Mouse (Mus musculus): ENCODE measurements around the gene St3gal3. TPM values are rescaled to one million over a fixed set of nuclear protein-coding genes. Genes with fewer than 3 reads are reported as not detected.

Gene St3gal3
- polyA plus RNA-seq, 1 experiment from 2014 or later = 4.5 TPM

DNA sequence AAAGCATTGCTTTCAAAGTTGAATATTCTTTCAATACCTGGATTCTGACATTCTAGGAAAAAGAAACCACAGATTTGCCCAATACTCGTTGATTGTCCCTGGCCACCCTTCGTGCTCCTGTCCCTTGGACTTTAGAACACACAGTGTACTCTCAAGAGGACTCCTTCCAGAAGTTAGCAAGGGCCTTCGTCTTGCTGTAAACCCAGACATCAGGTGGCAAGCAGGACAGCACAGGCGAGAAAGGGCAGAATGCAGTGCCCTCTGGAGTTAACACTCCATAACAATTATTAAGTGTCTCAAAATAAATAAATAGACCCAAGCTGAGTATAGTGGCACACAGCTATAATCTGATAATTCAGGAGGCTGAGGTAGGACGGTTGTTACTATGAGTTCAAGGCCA lies 101.7 kb downstream of the St3gal3 start:
- WGBS = 79% methylated on average over 5 of the region's 5 CpGs
- Histone ChIP-seq H3K27ac (ENCODE audit: low read depth, low read length) (no peak overlapping the region), H3K36me3 (ENCODE audit: control insufficient read depth, insufficient read depth, low read length) (no peaks in the 10 kb centered on the region), H3K9me3 (ENCODE audit: control insufficient read depth, low read length) (no peaks in the 10 kb centered on the region), H3K4me1 (replicated peaks; ENCODE audit: control insufficient read depth, insufficient read depth, low read length) (no peaks in the 10 kb centered on the region), H3K4me3 (ENCODE audit: low read depth, low read length) (no peak overlapping the region), H3K4me2 (no peak overlapping the region), H3K27me3 (replicated peaks; ENCODE audit: control insufficient read depth, insufficient read depth, low read length) (no peaks in the 10 kb centered on the region), H3K9ac (ENCODE audit: low read depth, low read length) (no peak overlapping the region)
- no peak for DNase-seq (ENCODE audit: low spot score)
- no peak for ATAC-seq (replicated peaks; ENCODE audit: low FRiP score)

DNA sequence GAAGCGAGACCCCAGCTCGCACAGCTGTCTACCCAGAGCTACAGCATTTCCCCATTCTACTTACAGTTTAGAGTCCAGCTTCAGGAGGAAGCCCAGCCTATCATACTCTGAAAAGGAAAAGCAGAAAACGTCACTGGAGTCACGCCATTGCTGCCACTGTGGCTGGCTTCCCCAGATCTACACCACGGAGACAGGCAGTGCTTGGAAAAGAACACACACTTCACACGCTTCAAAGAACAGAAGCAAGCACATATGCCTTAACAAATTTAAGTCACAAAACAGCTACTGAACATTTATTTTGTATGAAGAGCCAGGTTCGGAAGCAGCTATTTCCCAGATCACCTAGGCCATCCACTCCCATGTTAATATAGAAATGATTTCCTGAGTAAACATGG lies 102.9 kb downstream of the St3gal3 start:
- Histone ChIP-seq H3K9me3 (ENCODE audit: control insufficient read depth, low read length) (no peaks in the 10 kb centered on the region), H3K4me1 (replicated peaks; ENCODE audit: control insufficient read depth, insufficient read depth, low read length) (no peaks in the 10 kb centered on the region), H3K27me3 (replicated peaks; ENCODE audit: control insufficient read depth, insufficient read depth, low read length) (no peaks in the 10 kb centered on the region), H3K9ac (ENCODE audit: low read depth, low read length) (no peak overlapping the region), H3K4me3 (ENCODE audit: low read depth, low read length) (no peak overlapping the region), H3K27ac (ENCODE audit: low read depth, low read length) (no peak overlapping the region), H3K4me2 (no peak overlapping the region), H3K36me3 (ENCODE audit: control insufficient read depth, insufficient read depth, low read length) (no peaks in the 10 kb centered on the region)
- DNase-seq (ENCODE audit: low spot score) (no peak), ATAC-seq (replicated peaks; ENCODE audit: low FRiP score) (no peak)
- WGBS = 82% methylated on average over 7 of the region's 7 CpGs

DNA sequence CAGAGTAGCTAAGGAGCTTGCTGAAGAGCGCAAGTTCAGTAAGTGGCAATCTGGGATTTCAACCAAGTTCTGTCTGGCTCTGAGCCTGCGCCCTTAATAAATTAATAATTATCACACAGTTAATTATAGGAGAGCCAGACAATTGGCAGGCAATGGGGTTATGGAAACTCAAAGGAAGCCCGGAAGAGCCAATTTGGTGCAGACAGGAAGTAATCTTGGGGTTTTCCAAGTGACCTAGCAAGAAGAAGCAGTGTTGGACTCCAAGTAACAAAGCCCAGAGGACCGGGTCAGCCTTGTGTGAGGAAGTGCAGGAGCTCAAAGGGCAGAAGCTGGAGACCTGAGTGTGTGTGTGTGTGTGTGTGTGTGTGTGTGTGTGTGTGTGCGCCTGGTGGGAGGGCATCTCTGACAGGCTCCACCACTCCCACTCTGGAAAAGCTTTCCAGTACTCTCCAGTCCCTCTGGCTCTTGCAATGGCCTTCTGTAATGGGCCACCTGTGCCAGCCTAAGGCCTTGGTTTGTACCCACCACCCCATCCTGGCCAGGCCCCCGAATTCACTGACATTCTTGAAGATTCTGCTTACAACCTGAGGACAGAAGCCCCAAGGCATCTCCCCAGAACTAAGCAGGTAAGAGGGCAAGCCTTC lies 103.5 kb downstream of the St3gal3 start:
- WGBS = 76% methylated on average over 6 of the region's 6 CpGs
- Histone ChIP-seq H3K9ac (ENCODE audit: low read depth, low read length) (no peak overlapping the region), H3K9me3 (ENCODE audit: control insufficient read depth, low read length) (no peaks in the 10 kb centered on the region), H3K27ac (ENCODE audit: low read depth, low read length) (no peak overlapping the region), H3K4me3 (ENCODE audit: low read depth, low read length) (no peak overlapping the region), H3K27me3 (replicated peaks; ENCODE audit: control insufficient read depth, insufficient read depth, low read length) (no peaks in the 10 kb centered on the region), H3K4me1 (replicated peaks; ENCODE audit: control insufficient read depth, insufficient read depth, low read length) (no peaks in the 10 kb centered on the region), H3K36me3 (ENCODE audit: control insufficient read depth, insufficient read depth, low read length) (no peaks in the 10 kb centered on the region), H3K4me2 (no peak overlapping the region)
- ATAC-seq (replicated peaks; ENCODE audit: low FRiP score) (no peak), DNase-seq (ENCODE audit: low spot score) (no peak)

DNA sequence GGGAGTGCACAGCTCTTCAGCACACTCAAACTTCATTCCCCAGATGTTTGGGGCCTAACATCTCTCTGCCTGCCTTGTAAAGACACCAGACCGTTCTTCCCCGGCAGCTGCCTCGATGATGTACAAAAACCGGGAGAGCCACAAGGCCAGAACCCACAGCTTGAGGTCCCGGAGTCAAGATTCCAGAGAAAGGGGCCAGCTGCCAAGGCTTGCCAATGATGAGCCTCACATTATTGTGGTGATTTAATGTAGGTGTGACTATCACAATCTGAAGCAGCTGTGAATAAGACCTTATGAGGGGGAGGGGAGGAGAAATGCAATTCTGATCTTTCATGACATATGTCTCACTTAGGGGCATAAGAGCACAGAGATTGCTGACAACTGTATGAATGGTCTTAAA lies 104.4 kb downstream of the St3gal3 start:
- Histone ChIP-seq H3K4me3 (ENCODE audit: low read depth, low read length) (no peak overlapping the region), H3K4me2 (no peak overlapping the region), H3K27ac (ENCODE audit: low read depth, low read length) (no peak overlapping the region), H3K27me3 (replicated peaks; ENCODE audit: control insufficient read depth, insufficient read depth, low read length) (no peaks in the 10 kb centered on the region), H3K9me3 (ENCODE audit: control insufficient read depth, low read length) (no peaks in the 10 kb centered on the region), H3K36me3 (ENCODE audit: control insufficient read depth, insufficient read depth, low read length) (no peaks in the 10 kb centered on the region), H3K4me1 (replicated peaks; ENCODE audit: control insufficient read depth, insufficient read depth, low read length) (no peaks in the 10 kb centered on the region), H3K9ac (ENCODE audit: low read depth, low read length) (no peak overlapping the region)
- no peak for ATAC-seq (replicated peaks; ENCODE audit: low FRiP score)
- WGBS = 89% methylated on average over 5 of the region's 5 CpGs
- no peak for DNase-seq (ENCODE audit: low spot score)

DNA sequence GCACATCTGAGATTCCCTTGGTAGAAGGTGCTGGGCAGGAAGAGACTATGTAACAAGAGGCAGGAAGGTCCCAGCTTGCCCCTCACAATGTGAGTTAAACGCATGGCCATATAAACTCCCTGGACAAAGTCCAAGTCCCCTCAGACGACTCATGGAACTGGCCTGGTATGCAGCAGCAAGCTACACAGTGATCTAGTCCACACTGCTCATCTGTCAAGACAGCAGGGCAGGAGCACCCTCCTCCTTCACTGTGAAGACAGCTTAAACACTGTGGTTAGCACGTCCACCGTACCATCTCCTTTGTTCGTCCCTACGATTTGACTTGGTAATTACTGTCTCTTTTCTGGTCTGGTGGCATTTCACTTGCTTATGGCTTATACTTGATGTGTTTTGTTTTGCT lies 104.8 kb downstream of the St3gal3 start:
- WGBS = 82% methylated on average over 6 of the region's 6 CpGs
- H3K4me1 ChIP-seq (replicated peaks; ENCODE audit: control insufficient read depth, insufficient read depth, low read length) = no peaks in the 10 kb centered on the region
- H3K9ac ChIP-seq (ENCODE audit: low read depth, low read length) = no peak overlapping the region
- no peaks in the 10 kb centered on the region for H3K9me3 ChIP-seq (ENCODE audit: control insufficient read depth, low read length)
- no peaks in the 10 kb centered on the region for H3K36me3 ChIP-seq (ENCODE audit: control insufficient read depth, insufficient read depth, low read length)
- no peak for DNase-seq (ENCODE audit: low spot score)
- H3K27ac ChIP-seq (ENCODE audit: low read depth, low read length) = no peak overlapping the region
- H3K27me3 ChIP-seq (replicated peaks; ENCODE audit: control insufficient read depth, insufficient read depth, low read length) = no peaks in the 10 kb centered on the region
- H3K4me2 ChIP-seq = no peak overlapping the region
- H3K4me3 ChIP-seq (ENCODE audit: low read depth, low read length) = no peak overlapping the region
- no peak for ATAC-seq (replicated peaks; ENCODE audit: low FRiP score)

DNA sequence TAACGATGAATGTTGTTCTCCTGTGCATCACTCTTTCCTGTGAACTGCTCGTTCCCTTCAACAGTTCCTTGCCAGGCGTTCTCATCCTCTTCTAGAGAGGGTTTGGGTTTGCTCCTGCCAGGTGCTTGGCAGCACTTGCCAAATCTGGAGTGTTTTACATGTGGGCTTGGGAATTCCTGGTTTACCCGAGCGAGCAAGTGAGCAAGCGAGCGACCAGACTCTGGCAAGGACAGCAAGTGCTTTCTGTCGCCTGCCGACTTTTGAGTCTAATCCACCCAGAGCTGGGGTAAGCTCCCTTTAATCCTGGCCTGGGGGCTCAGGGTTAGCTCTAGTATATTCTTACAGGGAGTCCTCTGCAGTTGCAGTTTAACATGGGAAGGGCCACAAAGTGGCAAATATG lies 105.7 kb downstream of the St3gal3 start:
- WGBS = 88% methylated on average over 9 of the region's 9 CpGs
- ATAC-seq (replicated peaks; ENCODE audit: low FRiP score) (no peak), DNase-seq (ENCODE audit: low spot score) (no peak)
- Histone ChIP-seq H3K9me3 (ENCODE audit: control insufficient read depth, low read length) (no peaks in the 10 kb centered on the region), H3K27ac (ENCODE audit: low read depth, low read length) (no peak overlapping the region), H3K36me3 (ENCODE audit: control insufficient read depth, insufficient read depth, low read length) (no peaks in the 10 kb centered on the region), H3K4me2 (no peak overlapping the region), H3K4me3 (ENCODE audit: low read depth, low read length) (no peak overlapping the region), H3K27me3 (replicated peaks; ENCODE audit: control insufficient read depth, insufficient read depth, low read length) (no peaks in the 10 kb centered on the region), H3K4me1 (replicated peaks; ENCODE audit: control insufficient read depth, insufficient read depth, low read length) (no peaks in the 10 kb centered on the region), H3K9ac (ENCODE audit: low read depth, low read length) (no peak overlapping the region)

DNA sequence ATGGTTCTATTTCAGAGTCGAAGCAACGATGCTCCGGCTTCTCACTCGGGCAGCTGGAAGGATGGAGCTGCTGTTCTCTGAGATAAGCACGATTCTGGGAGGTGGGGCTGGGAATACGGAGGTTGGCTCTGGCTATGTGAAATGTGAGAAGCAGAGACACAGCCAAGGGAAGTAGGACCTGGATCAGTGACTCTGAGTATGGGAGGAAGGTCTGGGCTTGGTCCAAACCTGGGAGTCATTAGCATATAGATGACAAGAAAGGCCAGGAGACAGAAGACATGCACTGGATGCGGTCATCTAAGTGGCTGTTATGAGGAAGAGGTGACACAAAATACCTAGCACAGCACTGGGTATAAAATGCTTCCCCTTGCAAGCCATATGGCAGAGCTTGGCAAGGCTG lies 108.8 kb downstream of the St3gal3 start:
- Histone ChIP-seq H3K27ac (ENCODE audit: low read depth, low read length) (no peak overlapping the region), H3K9me3 (ENCODE audit: control insufficient read depth, low read length) (no peaks in the 10 kb centered on the region), H3K4me2 (no peak overlapping the region), H3K36me3 (ENCODE audit: control insufficient read depth, insufficient read depth, low read length) (no peaks in the 10 kb centered on the region), H3K4me3 (ENCODE audit: low read depth, low read length) (no peak overlapping the region), H3K4me1 (replicated peaks; ENCODE audit: control insufficient read depth, insufficient read depth, low read length) (no peaks in the 10 kb centered on the region), H3K27me3 (replicated peaks; ENCODE audit: control insufficient read depth, insufficient read depth, low read length) (no peaks in the 10 kb centered on the region), H3K9ac (ENCODE audit: low read depth, low read length) (no peak overlapping the region)
- ATAC-seq (replicated peaks; ENCODE audit: low FRiP score) (no peak), DNase-seq (ENCODE audit: low spot score) (no peak)
- 46% methylated on average over 7 of the region's 7 CpGs for WGBS

DNA sequence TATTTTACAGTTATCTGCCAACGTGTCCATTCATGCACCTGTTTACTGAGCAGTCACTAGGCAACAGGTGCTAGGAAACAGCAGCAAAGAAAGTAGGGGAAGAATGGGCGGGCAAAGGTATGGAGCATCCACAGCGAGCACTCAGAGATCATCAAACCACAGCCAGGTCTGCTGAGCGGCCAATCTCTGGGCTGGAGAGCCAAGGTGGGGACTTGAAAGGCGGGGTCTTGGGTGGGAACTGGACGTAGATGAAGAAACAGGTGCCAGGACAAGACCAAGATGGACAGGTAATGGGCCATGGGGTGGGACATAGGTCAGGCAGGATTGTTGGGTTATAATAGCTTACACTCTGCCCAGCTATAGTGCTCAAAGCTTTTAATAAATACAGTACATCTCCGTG lies 109.3 kb downstream of the St3gal3 start:
- no peaks in the 10 kb centered on the region for H3K9me3 ChIP-seq (ENCODE audit: control insufficient read depth, low read length)
- 82% methylated on average over 7 of the region's 7 CpGs for WGBS
- no peak overlapping the region for H3K9ac ChIP-seq (ENCODE audit: low read depth, low read length)
- ATAC-seq (replicated peaks; ENCODE audit: low FRiP score) (no peak), DNase-seq (ENCODE audit: low spot score) (no peak)
- no peaks in the 10 kb centered on the region for H3K36me3 ChIP-seq (ENCODE audit: control insufficient read depth, insufficient read depth, low read length)
- H3K27ac ChIP-seq (ENCODE audit: low read depth, low read length) = no peak overlapping the region
- H3K4me2 ChIP-seq = no peak overlapping the region
- no peaks in the 10 kb centered on the region for H3K4me1 ChIP-seq (replicated peaks; ENCODE audit: control insufficient read depth, insufficient read depth, low read length)
- no peaks in the 10 kb centered on the region for H3K27me3 ChIP-seq (replicated peaks; ENCODE audit: control insufficient read depth, insufficient read depth, low read length)
- no peak overlapping the region for H3K4me3 ChIP-seq (ENCODE audit: low read depth, low read length)

DNA sequence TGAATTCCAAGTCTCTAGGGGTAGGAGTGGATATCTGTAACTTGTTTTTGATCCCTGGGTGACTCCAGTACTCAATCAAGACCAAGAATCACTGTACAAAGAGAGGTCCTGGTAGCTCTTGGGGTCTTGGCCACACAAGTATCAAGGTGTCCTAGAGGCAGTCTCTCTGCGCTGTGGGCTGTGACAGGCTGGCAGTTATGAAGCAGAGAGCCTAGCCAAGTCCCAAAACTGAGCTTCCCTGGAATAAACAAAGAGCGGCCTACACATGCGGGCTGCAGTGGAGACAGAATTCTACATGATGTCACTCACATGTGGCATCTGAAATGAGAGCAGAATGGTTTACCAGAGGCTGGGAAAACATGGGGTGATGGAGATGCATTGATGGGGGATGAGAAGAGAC lies 111.9 kb downstream of the St3gal3 start:
- Histone ChIP-seq H3K4me3 (ENCODE audit: low read depth, low read length) (no peak overlapping the region), H3K36me3 (ENCODE audit: control insufficient read depth, insufficient read depth, low read length) (no peaks in the 10 kb centered on the region), H3K4me1 (replicated peaks; ENCODE audit: control insufficient read depth, insufficient read depth, low read length) (no peaks in the 10 kb centered on the region), H3K9me3 (ENCODE audit: control insufficient read depth, low read length) (no peaks in the 10 kb centered on the region), H3K9ac (ENCODE audit: low read depth, low read length) (no peak overlapping the region), H3K27me3 (replicated peaks; ENCODE audit: control insufficient read depth, insufficient read depth, low read length) (no peaks in the 10 kb centered on the region), H3K27ac (ENCODE audit: low read depth, low read length) (no peak overlapping the region), H3K4me2 (no peak overlapping the region)
- WGBS = 92% methylated on average over 3 of the region's 3 CpGs
- no peak for DNase-seq (ENCODE audit: low spot score)
- no peak for ATAC-seq (replicated peaks; ENCODE audit: low FRiP score)
